Mouse (Mus musculus) embryonic stem cell, embryonic (primary cell): ENCODE measurements around the gene Lrrc8e.

Source experiments
- CTCF ChIA-PET, 4 experiments: fragments of 300-600 bp in 2 of 4; fragments of 350-600 bp in 2 of 4; sonication (Branson Sonifier 250); formaldehyde crosslinking; loops; one replicate each; lab custom pipeline; 2022; ENCODE audit warnings: inconsistent platforms in 2 of 4; lab: Charles Lee
- POLR2A ChIA-PET, 4 experiments: fragments of 300-600 bp in 2 of 4; fragments of 350-600 bp in 2 of 4; sonication (Branson Sonifier 250); formaldehyde crosslinking; loops; one replicate each; lab custom pipeline; 2022; ENCODE audit warnings: antibody characterized with exemption in 4 of 4, inconsistent platforms in 1 of 4; lab: Charles Lee

Lrrc8e gene

GRCm38 (mm10) chr8:4239193-4239890 lies 12.7 kb downstream of the Lrrc8e start:
- ChIA-PET POLR2A (interaction anchor here (0.6 to 6.5 kb wide), 44 partner anchors 8 to 659 kb away, joined by 3 to 61 read pairs (median 5); partner anchors contain the start of genes Lrrc8e (in 3 of the 4), Prr36 (in 3 of the 4), Ctxn1 (in 2 of the 4) and Snapc2 (in 2 of the 4)), CTCF (interaction anchor here (0.6 to 2.4 kb wide), 25 partner anchors 8 to 131 kb away, joined by 3 to 13 read pairs (median 5); partner anchors contain the start of genes Ctxn1 (in 3 of the 4), Snapc2 (in 2 of the 4) and Prr36 (in 1 of the 4))

- ChIA-PET POLR2A (interaction anchor here in 2 of 4 experiments (0.8 to 7.4 kb wide), 5 partner anchors 8 to 37 kb away, joined by 3 to 61 read pairs (median 4); partner anchors contain the start of genes Gm49320 (in 1 of the 2) and Map2k7 (in 1 of the 2)), CTCF (interaction anchor here in 1 of 4 experiments (1.3 kb wide), 1 partner anchor 105 kb away, joined by 3 read pairs; no protein-coding TSS in a partner anchor)
Measured at GRCm38 (mm10) chr8:4245061-4245460, 18.4 kb downstream of the Lrrc8e start.

GRCm38 (mm10) chr8:4245737-4246136 lies 19.1 kb downstream of the Lrrc8e start:
- ChIA-PET POLR2A (interaction anchor here in 2 of 4 experiments (0.8 to 7.4 kb wide), 5 partner anchors 9 to 52 kb away, joined by 3 to 61 read pairs (median 5); partner anchors contain the start of genes Gm49320 (in 1 of the 2) and Map2k7 (in 1 of the 2)), CTCF (no interaction called here)

GRCm38 (mm10) chr8:4247241-4247640 lies 20.6 kb downstream of the Lrrc8e start:
- ChIA-PET POLR2A (interaction anchor here in 3 of 4 experiments (0.5 to 7.4 kb wide), 9 partner anchors 9 to 754 kb away, joined by 3 to 61 read pairs (median 4); partner anchors contain the start of genes Gm49320 (in 2 of the 3), Map2k7 (in 2 of the 3), Ctxn1 (in 1 of the 3) and Lrrc8e (in 1 of the 3)), CTCF (interaction anchor here in 1 of 4 experiments (0.9 to 1.1 kb wide), 2 partner anchors 9 to 12 kb away, joined by 3 to 4 read pairs; partner anchors contain the start of genes Ctxn1, Gm49320 and Map2k7)

GRCm38 (mm10) chr8:4247951-4248540 lies 21.4 kb downstream of the Lrrc8e start, which contains the start of gene Tgfbr3l:
Gene Tgfbr3l (plus strand): TSS chr8:4248214.
- CTCF ChIA-PET, result interaction anchor here in 2 of 4 experiments (0.9 to 3.1 kb wide), 6 partner anchors 9 to 108 kb away, joined by 3 to 16 read pairs (median 3); partner anchors contain the start of genes Ctxn1 (in 2 of the 2), Gm49320 (in 1 of the 2) and Map2k7 (in 1 of the 2)
- POLR2A ChIA-PET, result interaction anchor here in 3 of 4 experiments (0.5 to 7.4 kb wide), 12 partner anchors 9 to 261 kb away, joined by 3 to 61 read pairs (median 5); partner anchors contain the start of genes Gm49320 (in 3 of the 3), Map2k7 (in 3 of the 3) and Timm44 (in 1 of the 3)

- ChIA-PET CTCF (interaction anchor here in 2 of 4 experiments (1.0 to 3.1 kb wide), 8 partner anchors 10 to 121 kb away, joined by 3 to 16 read pairs (median 8); partner anchors contain the start of genes Ctxn1 (in 2 of the 2), Gm49320 (in 1 of the 2) and Map2k7 (in 1 of the 2)), POLR2A (interaction anchor here in 3 of 4 experiments (1.0 to 7.4 kb wide), 17 partner anchors 8 to 143 kb away, joined by 3 to 61 read pairs (median 5); partner anchors contain the start of genes Ctxn1 (in 3 of the 3), Gm49320 (in 3 of the 3), Map2k7 (in 3 of the 3) and Prr36 (in 1 of the 3))
Measured at GRCm38 (mm10) chr8:4249213-4249612, 22.6 kb downstream of the Lrrc8e start.

- CTCF ChIA-PET, result interaction anchor here in 3 of 4 experiments (0.6 to 3.1 kb wide), 28 partner anchors 9 to 836 kb away, joined by 3 to 16 read pairs (median 6); partner anchors contain the start of genes Gm49320 (in 3 of the 3), Map2k7 (in 3 of the 3), Ctxn1 (in 2 of the 3) and Lrrc8e (in 1 of the 3)
- POLR2A ChIA-PET, result interaction anchor here (0.7 to 7.4 kb wide), 33 partner anchors 7 to 363 kb away, joined by 3 to 61 read pairs (median 4); partner anchors contain the start of genes Gm49320 (in 4 of the 4), Map2k7 (in 4 of the 4), Ctxn1 (in 2 of the 4) and Prr36 (in 2 of the 4)
Measured at GRCm38 (mm10) chr8:4250306-4250970, 23.8 kb downstream of the Lrrc8e start.

- POLR2A ChIA-PET, result interaction anchor here in 2 of 4 experiments (0.8 to 3.3 kb wide), 12 partner anchors 9 to 86 kb away, joined by 3 to 24 read pairs (median 7); partner anchors contain the start of genes Gm49320 (in 2 of the 2), Map2k7 (in 2 of the 2) and Timm44 (in 2 of the 2)
- CTCF ChIA-PET, result interaction anchor here in 2 of 4 experiments (0.6 to 3.2 kb wide), 4 partner anchors 14 to 86 kb away, joined by 3 to 13 read pairs (median 10); partner anchors contain the start of genes Evi5l (in 1 of the 2), Gm49320 (in 1 of the 2) and Map2k7 (in 1 of the 2)
Measured at GRCm38 (mm10) chr8:4252116-4252760, 25.6 kb downstream of the Lrrc8e start.

GRCm38 (mm10) chr8:4252934-4253841 lies 26.6 kb downstream of the Lrrc8e start, which contains the start of gene Snapc2:
Gene Snapc2 (plus strand): TSS chr8:4253080.
- ChIA-PET POLR2A (interaction anchor here (0.5 to 3.3 kb wide), 28 partner anchors 8 to 655 kb away, joined by 3 to 24 read pairs (median 4); partner anchors contain the start of genes Map2k7 (in 3 of the 4), Gm49320 (in 2 of the 4), Timm44 (in 2 of the 4) and Zfp958 (in 1 of the 4)), CTCF (interaction anchor here (0.6 to 3.2 kb wide), 12 partner anchors 14 to 786 kb away, joined by 3 to 13 read pairs (median 4); partner anchors contain the start of genes Gm49320 (in 2 of the 4), Map2k7 (in 2 of the 4) and Pex11g (in 1 of the 4))

GRCm38 (mm10) chr8:4254001-4254400 lies 27.4 kb downstream of the Lrrc8e start:
- POLR2A ChIA-PET, result interaction anchor here (0.6 to 3.3 kb wide), 20 partner anchors 9 to 656 kb away, joined by 3 to 24 read pairs (median 4); partner anchors contain the start of genes Map2k7 (in 3 of the 4), Gm49320 (in 2 of the 4), Timm44 (in 2 of the 4) and Zfp958 (in 1 of the 4)
- CTCF ChIA-PET, result interaction anchor here in 3 of 4 experiments (0.6 to 3.2 kb wide), 12 partner anchors 13 to 360 kb away, joined by 3 to 13 read pairs (median 4); partner anchors contain the start of genes Gm49320 (in 1 of the 3) and Map2k7 (in 1 of the 3)

GRCm38 (mm10) chr8:4255471-4255870 lies 28.8 kb downstream of the Lrrc8e start:
- CTCF ChIA-PET, result interaction anchor here in 1 of 4 experiments (3.2 kb wide), 1 partner anchor 12 kb away, joined by 12 read pairs; no protein-coding TSS in a partner anchor
- POLR2A ChIA-PET, result interaction anchor here in 2 of 4 experiments (1.3 to 4.2 kb wide), 5 partner anchors 9 to 17 kb away, joined by 4 to 16 read pairs (median 5); partner anchors contain the start of genes Gm49320 (in 2 of the 2) and Map2k7 (in 2 of the 2)

GRCm38 (mm10) chr8:4256911-4257310 lies 30.3 kb downstream of the Lrrc8e start:
- POLR2A ChIA-PET, result interaction anchor here in 3 of 4 experiments (0.5 to 4.2 kb wide), 24 partner anchors 8 to 356 kb away, joined by 3 to 16 read pairs (median 3); partner anchors contain the start of genes Gm49320 (in 2 of the 3), Map2k7 (in 2 of the 3) and Zfp958 (in 1 of the 3)
- CTCF ChIA-PET, result interaction anchor here (0.6 to 3.3 kb wide), 9 partner anchors 10 to 538 kb away, joined by 3 to 13 read pairs (median 5); partner anchors contain the start of genes Gm49320 (in 3 of the 4) and Map2k7 (in 3 of the 4)

- POLR2A ChIA-PET, result interaction anchor here in 3 of 4 experiments (0.5 to 4.2 kb wide), 21 partner anchors 9 to 355 kb away, joined by 3 to 16 read pairs (median 3); partner anchors contain the start of genes Gm49320 (in 1 of the 3), Map2k7 (in 1 of the 3) and Zfp958 (in 1 of the 3)
- CTCF ChIA-PET, result interaction anchor here (0.9 to 3.3 kb wide), 9 partner anchors 10 to 539 kb away, joined by 3 to 13 read pairs (median 5); partner anchors contain the start of genes Gm49320 (in 3 of the 4) and Map2k7 (in 3 of the 4)
Measured at GRCm38 (mm10) chr8:4257350-4257749, 30.7 kb downstream of the Lrrc8e start.
